Mouse (Mus musculus) embryonic facial prominence, embryonic 13.5 days (tissue): ENCODE results near the gene Ube3c. TPM values are rescaled to one million over a fixed set of nuclear protein-coding genes. Genes with fewer than 3 reads are reported as not detected.
A peak's percentile ranks its signal among the peaks of the same experiment; 100 is the strongest.

ENCODE experiments used
- ATAC-seq: fragments of 200-750 bp; cut with Nextera tagmentation; 2 replicates; pipeline ENCODE4 v1.8.0; 2017; ENCODE audit warnings: low read depth; ENCODE audit not compliant: insufficient number of reproducible peaks, insufficient read depth, low FRiP score, low TSS enrichment
- H3K27ac ChIP-seq: fragments of 300-500 bp; sonication (generic); 2 replicates; pipeline ENCODE4 v1.5.1; 2015; ENCODE audit warnings: moderate library complexity, mild to moderate bottlenecking, inconsistent platforms
- H3K27me3 ChIP-seq: fragments of 300-500 bp; sonication (generic); 2 replicates; pipeline ENCODE4 v1.6.1; 2015; ENCODE audit warnings: mild to moderate bottlenecking, inconsistent platforms
- H3K36me3 ChIP-seq: fragments of 300-500 bp; sonication (generic); 2 replicates; pipeline ENCODE4 v1.6.1; 2015; ENCODE audit warnings: mild to moderate bottlenecking, inconsistent platforms
- H3K4me1 ChIP-seq: fragments of 300-500 bp; sonication (generic); 2 replicates; pipeline ENCODE4 v1.6.1; 2015; ENCODE audit warnings: inconsistent platforms
- H3K4me2 ChIP-seq: fragments of 300-500 bp; sonication (generic); 2 replicates; pipeline ENCODE4 v1.6.1; 2015; ENCODE audit warnings: moderate library complexity, mild to moderate bottlenecking, inconsistent platforms
- H3K4me3 ChIP-seq: fragments of 300-500 bp; sonication (generic); 2 replicates; pipeline ENCODE4 v1.5.1; 2015; ENCODE audit warnings: mild to moderate bottlenecking, inconsistent platforms
- H3K9ac ChIP-seq: fragments of 300-500 bp; sonication (generic); 2 replicates; pipeline ENCODE4 v1.6.1; 2015; ENCODE audit warnings: mild to moderate bottlenecking, inconsistent platforms
- H3K9me3 ChIP-seq: fragments of 300-500 bp; sonication (generic); 2 replicates; pipeline ENCODE4 v1.6.1; 2016; ENCODE audit warnings: inconsistent platforms
- WGBS: fragments of 180-500 bp; shearing (Covaris S2); methylation state at CpG from one replicate; pipeline ENCODE4 v1.1.7; 2015; ENCODE audit warnings: mixed read lengths; 5-methylcytosine and 5-hydroxymethylcytosine counted together
- polyA plus RNA-seq: library from polyadenylated mRNA; unstranded; fragments of >200 nt; fragmentation: Nextera tagmentation; extraction: Ambion mirVana; gene quantifications from 2 replicates; pipeline ENCODE4 v1.2.1, GENCODE M21; 2015

Gene Ube3c
- polyA plus RNA-seq, 1 experiment from 2014 or later = 17.5 TPM

GRCm38 (mm10) chr5:29685085-29685484 is 116.0 kb downstream of the Ube3c start:
- Histone ChIP-seq H3K36me3 (no peaks in the 10 kb centered on the region), H3K4me2 (no peak overlapping the region), H3K27ac (no peak overlapping the region), H3K4me1 (no peaks in the 10 kb centered on the region), H3K9ac (no peak overlapping the region), H3K4me3 (no peak overlapping the region), H3K9me3 (no peaks in the 10 kb centered on the region), H3K27me3 (no peaks in the 10 kb centered on the region)
- no peak for ATAC-seq
- WGBS = 86% methylated on average over 4 of the region's 4 CpGs

- Histone ChIP-seq H3K36me3 (no peaks in the 10 kb centered on the region), H3K4me2 (no peak overlapping the region), H3K4me1 (no peaks in the 10 kb centered on the region), H3K27me3 (no peaks in the 10 kb centered on the region), H3K9me3 (no peaks in the 10 kb centered on the region), H3K27ac (no peak overlapping the region), H3K4me3 (no peak overlapping the region), H3K9ac (no peak overlapping the region)
- ATAC-seq = 0 out of 2 replicates have a peak, but pooled peaks have one; percentile 37
- 42% methylated on average over 3 of the region's 3 CpGs for WGBS
These were observed 118.6 kb downstream of the Ube3c start for GRCm38 (mm10) chr5:29687671-29688070.

GRCm38 (mm10) chr5:29688352-29688751 is 119.3 kb downstream of the Ube3c start:
- H3K4me1 ChIP-seq = no peaks in the 10 kb centered on the region
- no peaks in the 10 kb centered on the region for H3K9me3 ChIP-seq
- no peaks in the 10 kb centered on the region for H3K27me3 ChIP-seq
- no peak overlapping the region for H3K9ac ChIP-seq
- no peak overlapping the region for H3K4me3 ChIP-seq
- WGBS = 58% methylated on average over 7 of the region's 7 CpGs
- no peak overlapping the region for H3K4me2 ChIP-seq
- no peak for ATAC-seq
- no peaks in the 10 kb centered on the region for H3K36me3 ChIP-seq
- H3K27ac ChIP-seq = no peak overlapping the region

GRCm38 (mm10) chr5:29698493-29698892 is 129.5 kb downstream of the Ube3c start:
- Histone ChIP-seq H3K9ac (no peak overlapping the region), H3K4me2 (no peak overlapping the region), H3K9me3 (no peaks in the 10 kb centered on the region), H3K27ac (no peak overlapping the region), H3K36me3 (no peaks in the 10 kb centered on the region), H3K27me3 (no peaks in the 10 kb centered on the region), H3K4me3 (no peak overlapping the region), H3K4me1 (no peaks in the 10 kb centered on the region)
- 79% methylated on average over 4 of the region's 4 CpGs for WGBS
- no peak for ATAC-seq

GRCm38 (mm10) chr5:29699520-29700202 is 130.6 kb downstream of the Ube3c start:
- Histone ChIP-seq H3K4me1 (no peaks in the 10 kb centered on the region), H3K9me3 (no peaks in the 10 kb centered on the region), H3K4me2 (no peak overlapping the region), H3K36me3 (no peaks in the 10 kb centered on the region), H3K9ac (no peak overlapping the region), H3K27ac (no peak overlapping the region), H3K27me3 (no peaks in the 10 kb centered on the region), H3K4me3 (no peak overlapping the region)
- no peak for ATAC-seq
- 82% methylated on average over 2 of the region's 2 CpGs for WGBS

GRCm38 (mm10) chr5:29707241-29707640 is 138.2 kb downstream of the Ube3c start:
- no peaks in the 10 kb centered on the region for H3K9me3 ChIP-seq
- H3K4me2 ChIP-seq = no peak overlapping the region
- H3K36me3 ChIP-seq = no peaks in the 10 kb centered on the region
- no peaks in the 10 kb centered on the region for H3K27me3 ChIP-seq
- no peak for ATAC-seq
- H3K4me3 ChIP-seq = no peak overlapping the region
- no peak overlapping the region for H3K9ac ChIP-seq
- H3K27ac ChIP-seq = no peak overlapping the region
- peaks cover 9% of the 10 kb centered on the region; the same call in 1 of the 2 replicates for H3K4me1 ChIP-seq
- WGBS = 80% methylated on average over 4 of the region's 4 CpGs

GRCm38 (mm10) chr5:29708258-29708657 is 139.2 kb downstream of the Ube3c start:
- H3K4me1 ChIP-seq = peaks cover 9% of the 10 kb centered on the region; the same call in 1 of the 2 replicates
- H3K4me3 ChIP-seq = no peak overlapping the region
- H3K36me3 ChIP-seq = no peaks in the 10 kb centered on the region
- 0 out of 2 replicates have a peak overlapping the region, but pooled peaks have one; percentile 16 for H3K27ac ChIP-seq
- H3K4me2 ChIP-seq = no peak overlapping the region
- H3K27me3 ChIP-seq = no peaks in the 10 kb centered on the region
- 10% methylated on average over 5 of the region's 5 CpGs for WGBS
- ATAC-seq = no peak
- no peak overlapping the region for H3K9ac ChIP-seq
- H3K9me3 ChIP-seq = no peaks in the 10 kb centered on the region

- H3K27me3 ChIP-seq = no peaks in the 10 kb centered on the region
- H3K4me3 ChIP-seq = no peak overlapping the region
- no peak overlapping the region for H3K9ac ChIP-seq
- no peaks in the 10 kb centered on the region for H3K9me3 ChIP-seq
- peaks cover 9% of the 10 kb centered on the region; the same call in 1 of the 2 replicates for H3K4me1 ChIP-seq
- no peak for ATAC-seq
- no peak overlapping the region for H3K4me2 ChIP-seq
- H3K36me3 ChIP-seq = no peaks in the 10 kb centered on the region
- H3K27ac ChIP-seq = no peak overlapping the region
These were observed 142.6 kb downstream of the Ube3c start for GRCm38 (mm10) chr5:29711631-29712030.

GRCm38 (mm10) chr5:29712906-29713305 is 143.9 kb downstream of the Ube3c start:
- Histone ChIP-seq H3K4me1 (peaks cover 7% of the 10 kb centered on the region; the same call in 1 of the 2 replicates), H3K36me3 (no peaks in the 10 kb centered on the region), H3K27me3 (no peaks in the 10 kb centered on the region), H3K4me2 (no peak overlapping the region), H3K27ac (no peak overlapping the region), H3K4me3 (no peak overlapping the region), H3K9me3 (no peaks in the 10 kb centered on the region), H3K9ac (no peak overlapping the region)
- ATAC-seq = no peak
- WGBS = 74% methylated on average over 1 of the region's 1 CpGs

- no peaks in the 10 kb centered on the region for H3K9me3 ChIP-seq
- no peaks in the 10 kb centered on the region for H3K36me3 ChIP-seq
- H3K4me2 ChIP-seq = no peak overlapping the region
- H3K27ac ChIP-seq = no peak overlapping the region
- no peak overlapping the region for H3K9ac ChIP-seq
- no peaks in the 10 kb centered on the region for H3K4me1 ChIP-seq
- no peaks in the 10 kb centered on the region for H3K27me3 ChIP-seq
- no peak overlapping the region for H3K4me3 ChIP-seq
- ATAC-seq = no peak
- 16% methylated on average over 1 of the region's 1 CpGs for WGBS
These were observed 152.1 kb downstream of the Ube3c start for GRCm38 (mm10) chr5:29721159-29721558.

GRCm38 (mm10) chr5:29725369-29725768 is 156.3 kb downstream of the Ube3c start:
- Histone ChIP-seq H3K36me3 (no peaks in the 10 kb centered on the region), H3K4me3 (no peak overlapping the region), H3K4me1 (no peaks in the 10 kb centered on the region), H3K27me3 (no peaks in the 10 kb centered on the region), H3K27ac (no peak overlapping the region), H3K9me3 (no peaks in the 10 kb centered on the region), H3K9ac (no peak overlapping the region), H3K4me2 (no peak overlapping the region)
- 83% methylated on average over 2 of the region's 2 CpGs for WGBS
- no peak for ATAC-seq
